Mouse (Mus musculus): Measurements from ENCODE around the gene 4833427G06Rik.

DNA sequence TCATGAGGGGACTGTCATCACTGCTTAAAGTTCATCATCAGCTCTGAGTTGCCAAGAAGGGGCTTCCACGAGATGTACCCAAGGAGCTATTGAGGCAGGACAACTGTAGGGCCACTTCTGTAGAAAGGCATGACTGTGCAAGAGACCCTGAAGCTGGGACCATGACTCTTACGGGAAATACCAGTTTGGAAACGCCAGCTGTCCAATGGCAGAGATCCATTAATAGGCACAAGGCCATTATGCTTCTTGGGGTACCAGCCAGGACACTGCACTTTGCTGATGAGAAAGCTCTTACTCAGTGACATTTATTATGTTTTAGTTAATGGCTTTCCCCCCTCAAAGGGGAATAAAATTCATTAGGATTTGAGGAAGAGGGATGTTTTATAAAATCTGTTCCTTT lies 38.8 kb upstream of the 4833427G06Rik start:
- TF ChIP-seq ZC3H11A (IDR thresholded peaks at IDR 0.05; ENCODE audit: borderline replicate concordance, low read depth, low read length) (no peak), MAFK (IDR thresholded peaks at IDR 0.05; ENCODE audit: insufficient read depth, low read depth, low read length) (no peak), HCFC1 (IDR thresholded peaks at IDR 0.05; ENCODE audit: borderline replicate concordance, insufficient read depth, low read length) (no peak)

Data from ES-E14 (cell line).